In the genomic region with DNA sequence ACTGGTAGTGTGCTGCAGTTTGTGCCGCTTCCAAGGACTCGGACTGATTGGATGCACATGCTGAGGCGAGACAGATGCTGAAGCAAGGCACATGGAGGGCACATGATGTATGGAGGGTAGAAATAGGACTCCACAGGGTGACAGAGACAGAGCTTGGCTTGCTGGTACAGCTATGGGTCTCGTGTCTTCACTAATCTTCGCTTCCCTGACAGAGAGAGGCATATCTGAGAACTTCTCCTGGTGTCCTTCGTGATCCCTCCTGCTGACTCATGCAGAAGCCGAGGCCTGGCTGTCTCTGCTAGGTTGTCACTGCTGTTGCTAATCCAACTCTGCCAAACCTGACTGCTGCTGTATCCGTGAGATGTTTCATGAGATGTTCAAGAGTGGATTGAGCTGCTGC, we compare ENCODE assay signal across 14 mouse cellular contexts.
"Had no signal": no experiment of that assay in that cellular context is flagged by ENCODE, and none has a peak within 500 bp of the region (broad histone marks: within the 10 kb centered on the region; RNA-seq: fewer than 3 reads in every experiment).

No protein-coding gene starts in this region.

- H3K4me1 ChIP-seq: liver, embryonic 13.5 days had no signal

- ATAC-seq: midbrain, embryonic 13.5 days; midbrain, embryonic 16.5 days had no signal

- H3K27ac ChIP-seq: liver, embryonic 13.5 days; midbrain, embryonic 13.5 days; neural tube, embryonic 13.5 days had no signal

- H3K4me2 ChIP-seq: liver, embryonic 13.5 days; midbrain, embryonic 13.5 days; neural tube, embryonic 13.5 days had no signal

- H3K9me3 ChIP-seq: liver, embryonic 13.5 days; midbrain, embryonic 10.5 days; midbrain, embryonic 13.5 days; neural tube, embryonic 13.5 days had no signal

- H3K27me3 ChIP-seq: midbrain, embryonic 13.5 days; neural tube, embryonic 13.5 days had no signal

- H3K4me3 ChIP-seq: liver, embryonic 13.5 days; midbrain, embryonic 10.5 days; midbrain, embryonic 13.5 days; myocyte; neural tube, embryonic 13.5 days had no signal

- H3K9ac ChIP-seq: liver, embryonic 13.5 days; midbrain, embryonic 13.5 days; neural tube, embryonic 13.5 days had no signal

- DNase-seq: kidney, adult 9 months; kidney, postnatal 14 days; kidney, postnatal 4 days; liver, embryonic 13.5 days; lung, adult 2 months; lung, postnatal 14 days; lung, postnatal 4 days; thymus, adult 18-20 months; thymus, postnatal 36 days had no signal

- H3K36me3 ChIP-seq: liver, embryonic 13.5 days; midbrain, embryonic 10.5 days; midbrain, embryonic 13.5 days; neural tube, embryonic 13.5 days had no signal
